Mouse (Mus musculus) left cerebral cortex, adult 11 months (tissue): ENCODE data around the gene Snd1.
"Not testable (repeated sequence)": the region's sequence is repeated elsewhere in the genome, so short reads cannot be mapped to it uniquely, and the experiment has no call there.

Experiments used
- DNase-seq: peaks from one replicate; pipeline ENCODE4 v3.0.0; 2022; ENCODE audit warnings: low spot score

Snd1 gene

DNA sequence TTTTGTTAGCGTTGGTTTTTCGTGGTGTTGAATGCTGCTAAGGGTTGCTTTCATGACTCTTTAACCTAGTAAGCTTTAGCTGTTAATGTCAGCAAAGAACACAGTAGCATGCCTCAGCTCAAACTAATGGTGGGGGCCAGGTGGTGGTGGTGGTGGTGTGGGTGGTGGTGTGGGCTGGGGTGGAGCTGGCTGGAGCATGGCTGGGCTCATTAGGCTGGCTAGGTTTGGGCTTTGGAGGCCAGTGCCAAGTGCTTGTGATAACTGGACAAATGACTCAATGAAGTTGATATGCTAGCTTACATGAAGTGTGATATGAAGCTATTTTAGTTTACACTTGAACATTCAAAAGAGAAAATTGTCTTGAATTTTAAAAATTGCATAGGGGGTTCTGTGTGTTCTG lies 11.1 kb downstream of the Snd1 start:
- DNase-seq: no peak

DNA sequence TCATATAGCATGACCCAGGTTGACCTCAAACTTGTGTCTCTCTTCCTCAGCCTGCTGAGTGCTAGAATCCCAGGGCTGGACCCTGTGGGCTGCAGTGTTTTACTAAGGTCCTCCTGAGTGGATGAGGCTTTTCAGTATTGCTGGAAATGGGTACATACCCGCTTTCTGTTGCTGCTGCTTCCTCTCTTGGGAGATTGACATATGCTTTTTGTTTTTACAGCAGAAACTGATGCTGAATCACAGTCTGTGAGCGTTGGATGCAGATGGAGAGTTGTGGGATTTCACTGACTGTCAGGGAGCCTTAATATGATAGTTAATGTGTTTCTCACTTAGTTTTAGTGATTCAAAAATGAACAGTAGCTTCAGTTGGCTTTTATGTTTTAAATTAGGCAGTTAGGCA lies 11.5 kb downstream of the Snd1 start:
- no peak for DNase-seq

DNA sequence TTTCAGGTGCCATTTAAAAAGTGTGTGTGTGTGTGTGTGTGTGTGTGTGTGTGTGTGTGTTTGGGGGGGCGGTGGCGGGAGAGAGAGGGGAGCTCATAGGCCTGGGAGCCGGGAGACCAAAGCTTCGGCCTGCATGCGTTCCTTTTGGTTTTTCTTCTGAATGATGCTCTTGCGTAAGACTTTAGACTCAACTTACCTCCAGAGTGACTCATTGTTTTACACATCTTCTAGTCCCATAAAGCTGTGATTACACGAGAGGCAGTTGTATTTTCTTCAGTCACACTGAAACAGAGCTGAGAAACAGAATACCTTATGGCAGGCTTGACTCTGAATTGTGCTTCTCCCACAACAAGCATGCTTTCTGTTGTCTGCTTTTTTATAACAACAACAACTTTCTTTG lies 12.0 kb downstream of the Snd1 start:
- DNase-seq: no peak

DNA sequence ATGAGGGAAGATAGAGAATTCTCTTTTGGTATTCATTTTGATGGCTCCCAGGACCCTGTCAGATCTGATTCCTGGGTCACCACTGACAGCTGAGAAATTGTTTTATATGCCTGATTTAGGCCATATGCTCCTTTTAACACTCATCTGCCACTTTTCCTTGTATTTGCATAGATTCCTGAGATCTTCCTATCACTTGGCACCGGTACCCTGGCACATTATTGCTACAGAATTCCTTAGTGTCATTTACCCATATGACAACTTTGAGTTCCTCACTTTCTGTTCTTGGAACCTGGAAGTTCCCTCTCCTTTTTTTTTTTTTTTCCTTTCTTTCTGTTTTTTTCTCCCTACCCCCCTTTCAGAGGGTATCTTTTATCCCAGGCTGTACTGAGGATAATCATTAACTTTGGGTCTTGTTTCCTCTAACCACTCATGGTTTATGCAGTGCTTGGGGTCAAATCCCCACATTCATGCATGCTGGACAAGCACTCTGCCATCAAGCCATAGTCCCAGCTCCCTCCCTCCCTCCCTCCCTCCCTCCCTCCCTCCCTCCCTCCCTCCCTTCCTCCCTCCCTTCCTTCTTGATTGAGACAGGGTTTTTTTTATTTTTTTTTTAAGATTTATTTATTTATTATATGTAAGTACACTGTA lies 13.4 kb downstream of the Snd1 start:
- no peak for DNase-seq

DNA sequence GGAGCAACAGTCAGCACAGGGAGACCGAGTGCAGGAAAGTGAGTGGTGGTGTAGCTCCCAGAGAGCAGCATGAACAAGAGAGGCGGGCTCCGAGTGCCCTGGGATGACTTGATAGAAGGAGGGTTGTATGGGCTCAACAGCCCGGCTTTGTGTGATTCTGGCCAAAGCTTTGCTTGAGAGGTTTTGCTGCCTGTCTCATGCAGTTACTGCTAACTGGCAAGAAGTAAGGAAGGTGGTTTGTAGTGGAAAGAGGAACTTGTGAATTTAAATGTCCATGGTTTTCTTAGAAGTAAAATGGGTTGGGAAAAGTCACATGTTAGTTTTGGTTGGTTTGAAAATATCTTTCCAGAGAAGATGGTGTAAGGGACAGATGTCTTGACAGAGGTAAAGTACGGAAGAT lies 15.7 kb downstream of the Snd1 start:
- no peak for DNase-seq

DNA sequence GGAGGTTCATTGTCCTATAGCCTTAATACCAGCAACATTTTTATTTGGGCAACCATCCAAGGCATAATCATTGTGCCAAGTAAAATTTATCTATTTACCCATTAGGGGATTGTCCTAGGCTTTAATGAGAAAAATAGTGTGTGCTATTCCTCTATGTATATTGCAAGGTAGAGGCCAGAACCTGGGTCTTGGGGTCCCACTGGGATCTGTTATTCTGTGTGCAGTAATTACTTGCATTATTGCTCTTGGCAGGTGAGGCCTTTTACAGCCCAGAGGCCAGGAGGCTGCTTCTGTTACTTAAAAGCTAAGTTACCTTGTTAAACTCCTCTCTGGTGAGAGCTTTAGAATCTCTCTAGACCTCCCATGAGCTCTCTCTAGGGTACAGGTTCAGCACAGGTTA lies 16.3 kb downstream of the Snd1 start:
- no peak for DNase-seq

DNA sequence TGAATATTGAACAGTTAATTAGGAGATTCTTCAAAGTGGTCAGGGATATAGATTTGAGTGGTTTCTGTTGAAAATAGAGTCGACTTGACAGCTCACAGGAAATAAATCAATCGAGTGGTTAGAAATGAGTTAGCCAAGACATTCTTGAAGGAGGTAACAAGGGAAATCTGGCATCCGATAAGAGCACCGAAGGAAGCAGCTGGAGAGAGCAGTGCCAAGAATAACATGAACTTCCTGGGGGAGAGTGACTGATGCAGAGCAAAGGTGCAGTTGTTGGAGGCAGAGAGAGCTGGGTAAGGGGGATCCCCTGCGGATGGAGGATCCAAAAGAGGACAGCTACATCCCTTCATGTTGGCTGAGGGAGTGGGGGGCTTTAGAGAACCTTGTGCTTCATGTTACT lies 22.9 kb downstream of the Snd1 start:
- no peak for DNase-seq

DNA sequence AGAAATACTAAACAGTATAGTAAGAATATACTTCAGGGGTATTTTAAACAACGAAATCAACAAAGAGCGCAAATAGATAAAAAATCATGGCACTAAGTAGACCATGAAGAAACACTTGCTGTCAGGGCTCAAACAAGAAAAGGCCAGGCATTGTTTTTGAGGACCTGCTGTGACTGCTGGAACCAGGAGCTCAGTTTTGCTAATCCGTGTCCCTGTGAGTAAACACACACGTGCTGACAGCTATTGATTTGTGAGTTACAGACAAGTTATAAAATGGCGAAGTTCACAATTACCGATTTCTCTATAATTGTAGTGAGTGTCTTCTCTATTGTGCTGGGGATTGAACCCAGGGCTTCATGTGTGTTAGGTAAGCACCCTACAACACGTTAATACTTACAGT lies 27.6 kb downstream of the Snd1 start:
- DNase-seq: no peak

DNA sequence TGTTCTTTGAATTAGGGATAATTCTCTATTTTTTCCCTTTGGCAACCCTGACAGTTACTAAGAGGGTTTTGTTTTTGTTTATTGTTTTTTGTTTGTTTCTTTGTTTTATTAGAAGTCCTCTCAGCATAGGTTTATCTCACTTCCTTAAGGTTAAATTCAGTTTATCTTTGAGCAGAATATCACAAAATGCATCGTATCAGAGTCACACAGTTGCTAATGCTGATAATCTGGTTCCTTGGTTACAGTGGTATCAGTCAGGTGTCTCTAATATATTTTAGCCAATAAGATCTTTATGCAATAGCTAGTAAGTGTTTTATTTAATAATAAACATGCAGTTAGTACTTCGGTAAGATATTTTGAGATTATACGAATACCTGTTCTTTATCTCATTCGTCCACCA lies 28.2 kb downstream of the Snd1 start:
- no peak for DNase-seq

DNA sequence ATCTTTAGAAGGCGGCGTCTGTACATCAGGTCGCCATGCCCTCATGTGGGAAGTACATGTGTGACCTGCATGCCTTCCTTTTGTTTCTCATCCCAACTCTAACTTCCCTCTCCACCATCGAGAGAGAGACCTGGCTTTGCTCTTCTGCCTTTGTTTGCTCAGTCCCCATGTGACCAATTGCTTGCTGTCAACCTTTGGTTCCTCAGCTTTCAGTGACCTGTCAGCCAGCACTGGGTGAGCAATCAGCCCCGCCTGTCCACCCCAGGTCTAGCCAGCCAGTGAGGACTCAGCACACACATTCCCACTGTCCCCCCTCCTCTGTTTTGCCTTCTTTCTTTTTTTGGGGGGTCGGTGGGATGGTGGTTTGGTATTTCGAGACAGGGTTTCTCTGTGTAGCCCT lies 29.7 kb downstream of the Snd1 start:
- no peak for DNase-seq

DNA sequence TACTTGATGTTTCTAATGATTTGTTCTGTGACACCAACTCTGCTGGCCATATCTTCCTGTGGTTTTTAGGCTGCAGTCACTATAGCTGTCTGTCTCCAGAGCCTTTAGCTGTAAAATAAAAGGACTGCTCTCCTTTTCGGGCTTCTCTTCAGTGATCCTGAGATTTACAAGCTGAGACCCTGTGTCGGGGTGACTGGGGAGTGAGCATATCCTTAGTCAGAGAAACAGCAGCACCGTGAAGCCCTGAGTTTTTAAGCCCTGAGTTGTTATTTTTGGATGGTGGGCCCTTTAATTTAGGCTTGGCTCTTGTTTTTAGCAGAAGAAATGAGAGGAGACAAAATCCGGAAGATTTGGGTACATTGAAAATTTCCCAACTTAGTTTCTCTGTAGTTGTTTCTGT lies 32.8 kb downstream of the Snd1 start:
- no peak for DNase-seq

DNA sequence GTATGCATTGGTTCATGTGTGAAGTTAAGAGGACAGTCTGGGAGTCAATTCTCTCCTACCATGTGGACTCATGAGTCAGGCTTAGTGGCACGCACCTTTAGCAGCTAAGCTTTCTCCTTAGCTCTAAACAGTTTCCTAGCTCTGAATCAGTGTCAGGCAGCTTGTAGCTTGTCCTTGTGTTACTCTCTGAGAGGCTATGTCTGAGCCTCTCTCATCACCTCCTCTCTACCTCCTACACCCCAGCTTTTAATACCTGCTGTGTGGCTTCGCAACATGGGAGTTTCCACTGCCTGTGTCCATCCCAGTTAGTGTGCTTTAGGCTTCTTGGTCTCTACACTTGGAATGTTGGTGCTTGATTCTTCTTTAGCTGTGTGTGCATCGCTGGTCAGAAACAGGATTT lies 39.3 kb downstream of the Snd1 start:
- no peak for DNase-seq

DNA sequence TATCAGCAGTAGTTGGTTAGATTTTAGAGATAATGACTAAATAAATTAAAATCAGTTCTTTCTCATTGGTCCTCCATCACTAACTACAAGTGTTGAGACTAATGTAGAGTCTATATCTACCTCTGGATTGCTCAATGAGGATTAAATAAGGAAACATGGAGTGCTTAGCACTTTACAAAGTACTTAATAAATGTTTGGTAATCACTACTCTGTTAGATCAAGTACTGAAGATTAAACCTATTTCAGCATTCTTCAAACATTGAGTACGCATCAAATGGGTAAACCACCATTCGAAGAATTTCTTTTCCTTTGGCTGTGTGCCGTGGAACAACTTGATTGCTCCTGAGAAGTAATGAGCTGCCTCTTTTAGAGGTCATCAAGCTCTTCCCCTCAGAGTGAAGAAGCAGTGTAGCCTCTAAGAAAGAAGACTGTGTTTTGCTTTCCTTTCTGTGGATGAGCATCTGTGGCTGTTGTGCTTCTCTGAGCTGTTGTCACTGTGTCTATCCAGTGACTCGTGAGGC lies 40.0 kb downstream of the Snd1 start:
- no peak for DNase-seq

DNA sequence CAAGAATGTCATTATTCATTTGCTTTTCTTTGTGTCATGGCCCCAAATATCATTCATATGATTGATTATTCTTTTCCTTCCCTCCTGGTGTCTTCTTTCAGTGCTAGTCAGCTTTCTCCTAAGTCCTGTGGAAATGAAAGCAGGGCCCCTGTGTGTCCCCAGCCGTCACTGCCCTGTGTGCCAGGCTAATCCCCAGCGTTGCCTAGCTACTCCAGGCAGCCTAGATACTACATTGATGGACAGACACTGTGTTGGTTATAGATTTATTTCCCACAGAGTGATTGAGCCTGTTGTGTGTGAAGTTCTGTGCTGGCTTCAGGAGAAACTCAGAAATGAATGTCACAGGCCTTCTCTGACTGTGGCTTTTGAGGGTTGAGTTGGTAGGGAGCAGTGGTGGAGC lies 41.7 kb downstream of the Snd1 start:
- no peak for DNase-seq

DNA sequence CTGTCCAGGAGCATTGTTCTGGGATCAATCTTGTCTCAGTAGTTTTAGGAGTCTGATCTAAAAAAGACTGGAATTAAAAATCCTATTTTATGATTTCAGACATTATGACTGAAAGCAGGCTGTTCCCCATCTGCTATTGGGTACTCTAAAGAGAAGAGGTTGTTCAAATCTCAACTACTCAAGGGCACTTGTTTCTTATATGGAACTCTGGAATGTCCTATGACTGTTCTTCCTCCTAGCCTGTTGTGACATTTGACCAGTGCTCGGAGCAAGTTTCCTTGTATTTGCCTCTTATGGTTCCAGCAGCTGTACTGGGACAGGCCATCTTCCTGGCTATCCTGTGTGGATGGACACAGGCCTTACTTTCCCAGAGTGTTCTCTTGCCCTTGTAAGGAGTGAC lies 42.1 kb downstream of the Snd1 start:
- no peak for DNase-seq

DNA sequence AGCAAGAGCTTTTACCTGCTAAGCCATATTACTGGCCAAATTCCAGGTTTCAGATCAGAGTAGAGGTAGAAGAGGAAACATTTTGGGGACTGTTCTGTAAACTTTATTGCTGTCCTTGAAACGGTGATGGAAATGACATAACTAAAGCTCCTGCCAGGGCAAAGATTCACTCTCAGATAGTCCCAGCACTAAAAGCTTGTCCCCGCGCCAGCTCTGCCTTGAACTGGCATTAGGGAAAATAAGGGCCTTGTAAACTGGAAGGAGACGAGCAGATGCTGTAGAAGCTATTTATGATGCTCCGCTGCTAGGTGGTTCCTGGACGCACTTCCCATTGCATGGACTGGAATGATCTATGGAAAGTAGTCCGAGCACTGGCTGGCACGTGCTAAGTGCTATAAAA lies 44.5 kb downstream of the Snd1 start:
- no peak for DNase-seq

DNA sequence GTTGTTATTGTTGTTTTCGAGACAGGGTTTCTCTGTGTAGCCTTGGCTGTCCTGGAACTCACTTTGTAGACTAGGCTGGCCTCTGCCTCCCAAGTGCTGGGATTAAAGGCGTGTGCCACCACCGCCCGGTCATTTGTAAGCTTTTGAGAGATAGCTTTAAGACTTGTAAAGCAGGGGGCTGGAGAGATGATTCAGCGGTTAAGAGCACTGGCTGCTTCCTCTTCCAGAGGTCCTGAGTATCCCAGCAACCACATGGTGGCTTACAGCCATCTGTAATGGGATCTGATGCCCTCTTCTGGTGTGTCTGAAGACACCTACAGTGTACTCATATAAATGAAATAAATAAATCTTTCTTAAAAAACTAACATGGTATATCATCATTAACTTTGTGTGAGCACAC lies 45.8 kb downstream of the Snd1 start:
- not testable (repeated sequence) for DNase-seq

DNA sequence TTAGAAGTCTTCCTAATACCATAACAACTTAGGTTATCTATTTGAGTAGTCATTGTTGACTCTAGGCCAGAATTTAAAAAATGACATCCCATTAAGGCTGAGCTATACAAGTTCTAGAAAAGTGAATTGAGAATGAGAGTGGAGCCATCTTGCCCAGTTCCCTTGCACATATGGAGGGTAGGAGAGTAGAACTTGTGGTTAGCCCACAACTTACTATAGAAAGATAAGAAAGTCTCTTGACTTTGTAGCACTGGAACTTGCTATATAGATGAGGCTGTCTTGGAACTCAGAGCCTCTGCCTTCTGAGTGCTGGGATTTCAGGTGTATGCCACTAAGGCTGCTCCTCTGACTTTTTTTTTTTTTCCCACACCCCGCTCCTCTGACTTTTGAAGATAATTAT lies 46.5 kb downstream of the Snd1 start:
- no peak for DNase-seq

DNA sequence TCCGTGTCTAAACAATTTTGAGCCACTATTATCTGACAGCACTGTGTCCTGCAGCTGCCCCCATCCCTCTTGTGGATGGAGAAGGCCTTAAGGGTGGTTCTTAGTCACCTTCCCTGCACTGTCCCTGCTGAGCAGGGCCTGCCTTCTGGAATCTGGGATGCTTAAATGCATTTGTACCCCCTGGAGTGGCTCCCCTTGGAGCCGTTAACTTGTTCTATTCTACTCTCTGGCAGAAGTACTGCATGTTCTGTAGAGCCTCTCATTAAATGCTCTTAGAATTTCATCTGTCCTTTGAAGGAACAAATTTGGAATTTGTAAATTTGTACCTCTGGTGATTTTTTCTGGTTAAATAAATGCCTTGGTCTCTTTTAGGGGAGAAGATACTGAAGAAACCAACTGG lies 50.6 kb downstream of the Snd1 start:
- DNase-seq: no peak

DNA sequence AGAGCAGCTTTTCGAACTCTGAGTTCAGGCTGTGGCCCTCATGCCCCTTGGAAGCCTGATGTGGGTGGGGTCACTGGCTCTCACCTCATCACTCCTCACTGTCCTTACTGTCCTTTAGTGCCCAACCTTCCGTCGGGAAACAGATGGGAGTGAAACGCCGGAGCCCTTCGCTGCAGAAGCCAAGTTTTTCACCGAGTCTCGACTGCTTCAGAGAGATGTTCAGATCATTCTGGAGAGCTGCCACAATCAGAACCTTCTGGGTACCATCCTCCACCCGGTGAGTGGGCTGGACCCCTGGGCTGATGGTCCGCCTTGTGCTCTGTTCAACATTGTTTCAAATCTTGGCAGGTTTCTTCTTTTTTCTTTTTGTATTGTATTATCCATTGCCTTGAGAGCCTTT lies 52.5 kb downstream of the Snd1 start:
- DNase-seq: no peak

DNA sequence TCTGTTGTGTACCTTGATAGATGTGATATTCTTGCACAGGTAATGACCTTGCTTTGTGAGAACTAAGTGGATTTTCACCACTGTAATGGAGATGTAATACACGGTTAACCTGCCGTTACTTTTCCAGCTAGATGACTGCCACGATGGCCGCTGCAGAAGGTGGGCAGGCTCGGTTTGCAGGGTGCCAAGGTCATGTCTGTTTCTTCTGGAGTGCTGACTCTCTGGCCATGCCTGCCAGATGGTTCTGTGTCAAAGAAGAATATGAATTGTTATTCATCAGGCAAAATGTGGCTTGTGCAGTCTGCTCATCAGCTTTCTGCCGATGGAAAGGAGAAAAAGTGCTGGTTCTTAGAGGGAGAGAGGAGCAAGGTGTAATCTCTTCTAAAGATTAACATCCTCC lies 53.3 kb downstream of the Snd1 start:
- DNase-seq: no peak

DNA sequence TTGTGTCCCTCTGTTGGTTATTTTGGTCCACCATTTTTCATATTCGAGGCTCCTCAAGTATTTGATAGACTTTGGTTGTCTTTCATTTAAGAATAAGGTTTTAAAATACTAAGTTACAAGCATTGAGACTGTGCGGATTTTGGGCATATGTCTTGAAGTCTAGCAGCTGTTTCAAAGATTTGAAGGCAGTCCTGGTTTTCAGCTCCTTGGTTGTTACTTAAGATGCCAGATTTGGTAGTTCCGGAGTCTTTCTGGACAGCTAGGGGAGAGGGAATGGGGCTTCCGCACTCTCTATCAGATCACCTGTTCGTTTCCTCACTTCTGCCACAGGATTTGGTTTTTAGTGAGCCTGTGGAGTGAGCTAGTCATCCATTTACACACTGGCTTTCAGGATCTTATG lies 61.5 kb downstream of the Snd1 start:
- no peak for DNase-seq

DNA sequence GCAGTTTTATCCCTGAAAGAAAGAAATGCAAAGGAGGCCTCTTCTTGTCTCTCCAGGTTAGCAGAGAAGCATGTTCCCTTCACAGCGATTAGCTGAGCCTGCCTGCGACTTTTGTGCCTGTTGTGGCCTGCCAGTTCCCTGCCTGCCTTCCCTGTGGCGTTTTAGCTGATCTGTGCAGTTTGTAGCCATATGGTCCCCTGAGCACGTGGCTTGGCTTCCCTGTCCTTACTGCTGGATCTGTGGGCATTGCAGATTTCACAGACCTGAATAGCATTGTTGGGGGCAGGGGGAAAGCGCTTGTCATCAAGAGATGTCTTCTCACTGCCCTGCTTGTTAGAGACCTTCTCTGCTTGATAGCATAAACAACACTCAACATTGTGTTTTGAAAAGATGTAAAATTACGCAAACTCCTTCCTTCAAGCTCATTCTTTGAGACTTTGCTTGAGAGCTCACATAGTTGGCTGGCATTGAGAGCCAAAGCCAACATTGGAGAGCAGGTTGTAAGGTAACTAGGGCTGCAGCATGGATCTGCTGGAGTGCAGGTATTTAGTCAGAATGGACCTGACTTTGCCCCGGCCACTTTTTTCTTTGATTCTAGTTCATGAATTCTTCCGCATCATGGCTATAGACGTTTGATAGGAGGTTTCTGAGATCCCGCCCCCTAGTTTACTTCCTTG lies 63.0 kb downstream of the Snd1 start:
- DNase-seq: peak; percentile 26

DNA sequence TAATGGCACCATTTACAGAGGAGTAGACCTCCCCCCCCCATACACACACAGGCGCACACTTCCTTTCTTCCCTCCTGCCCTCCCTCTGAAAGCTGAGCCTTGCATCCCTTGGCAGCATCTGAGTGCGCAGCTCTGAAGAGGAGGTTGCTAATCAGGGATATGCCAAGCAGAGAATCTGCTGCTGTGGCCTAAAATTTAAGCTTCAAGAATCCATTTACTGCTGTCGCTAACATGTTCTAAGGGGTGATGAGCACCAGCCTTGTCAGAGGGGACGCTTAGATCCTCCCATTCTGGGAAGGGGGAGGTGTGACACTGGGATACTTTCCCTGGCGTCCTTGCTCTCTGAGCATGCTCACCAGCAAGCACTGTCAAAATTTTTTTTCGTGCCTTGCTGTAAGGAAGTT lies 67.4 kb downstream of the Snd1 start:
- peak; percentile 62 for DNase-seq
